Mouse (Mus musculus): ENCODE results near the gene Ilvbl. TPM values are rescaled to one million over a fixed set of nuclear protein-coding genes. Genes with fewer than 3 reads are reported as not detected.

Gene Ilvbl
- polyA plus RNA-seq, 2 experiments, result 10.0 to 10.9 TPM

DNA sequence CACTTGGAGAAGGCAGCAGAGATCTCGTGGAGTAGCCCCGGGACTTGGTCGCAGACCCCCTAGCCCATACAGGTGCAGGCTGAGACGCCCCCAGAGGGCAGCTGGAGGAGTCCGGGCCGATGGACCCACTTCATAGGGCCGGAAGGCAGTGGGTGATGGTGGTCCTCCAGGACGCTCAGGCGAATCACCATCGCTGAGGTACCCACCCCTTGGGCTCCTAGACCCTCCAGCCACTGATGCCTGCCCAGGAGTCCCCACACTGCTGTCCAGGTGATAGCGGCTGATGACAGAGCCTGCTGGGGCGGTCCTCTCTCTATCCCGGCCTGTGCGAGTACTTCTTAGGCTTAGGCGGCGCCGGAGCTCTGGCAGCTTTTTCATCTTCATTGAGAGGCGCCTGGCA, 15.1 kb downstream of the Ilvbl start:
- H3K36me3 ChIP-seq (replicated peaks; ENCODE audit: control insufficient read depth, insufficient read depth, low read depth), result no peaks in the 10 kb centered on the region
- TF ChIP-seq EP300 (IDR thresholded peaks at IDR 0.05; ENCODE audit: low read depth), result no peak
- TF ChIP-seq CTCF (IDR thresholded peaks at IDR 0.05; ENCODE audit: low read depth), result no peak
- no peak for DNase-seq (ENCODE audit: low read depth in 3 of 3, low spot score in 3 of 3)
- H3K27me3 ChIP-seq (ENCODE audit: control insufficient read depth, insufficient read depth, low read length), result peaks cover 30% of the 10 kb centered on the region
- H3K4me3 ChIP-seq (ENCODE audit: insufficient read depth in 1 of 2, low read depth in 2 of 2, low read length in 2 of 2), result no peak overlapping the region
- no peaks in the 10 kb centered on the region for H3K9me3 ChIP-seq (ENCODE audit: control insufficient read depth, low read length)
- H3K27ac ChIP-seq, result no peak overlapping the region
- no peak for ATAC-seq (ENCODE audit: insufficient read depth)
- no peak overlapping the region for H3K4me2 ChIP-seq (ENCODE audit: low read depth)
- H3K4me1 ChIP-seq (replicated peaks; ENCODE audit: control insufficient read depth in 2 of 2, insufficient read depth in 2 of 2, low read length in 1 of 2), result 0 out of 4 replicates have a peak, but pooled peaks cover 0 to 2% of the 10 kb centered on the region in 2 experiments
- no peak overlapping the region for H3K9ac ChIP-seq (replicated peaks)
- 80% methylated on average over 18 of the region's 18 CpGs for WGBS (ENCODE audit: insufficient replicate concordance)

DNA sequence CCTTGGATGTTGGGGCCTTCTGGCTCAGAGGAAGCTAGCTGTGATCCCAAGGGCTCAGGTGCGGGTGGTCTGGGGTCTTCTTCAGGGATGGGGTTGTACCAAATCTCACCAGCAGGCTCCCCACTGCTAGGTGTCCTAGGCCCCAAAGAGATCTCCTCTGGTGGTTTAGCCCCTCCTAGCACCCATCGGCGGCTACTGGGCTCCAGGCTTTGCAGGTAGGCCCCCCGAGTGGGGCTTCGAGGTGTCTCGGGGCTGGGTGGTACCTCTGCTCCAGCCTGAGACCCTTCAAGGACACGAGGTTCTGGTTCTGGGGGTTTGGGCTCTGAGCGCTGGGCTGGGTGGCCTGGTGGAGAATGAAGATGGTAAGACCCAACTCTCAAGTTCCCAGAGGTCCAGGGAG, 15.8 kb downstream of the Ilvbl start:
- Histone ChIP-seq H3K4me3 (ENCODE audit: insufficient read depth in 1 of 2, low read depth in 2 of 2, low read length in 2 of 2) (no peak overlapping the region), H3K27ac (no peak overlapping the region), H3K4me2 (ENCODE audit: low read depth) (no peak overlapping the region), H3K4me1 (replicated peaks; ENCODE audit: control insufficient read depth in 2 of 2, insufficient read depth in 2 of 2, low read length in 1 of 2) (0 out of 4 replicates have a peak, but pooled peaks cover 0 to 2% of the 10 kb centered on the region in 2 experiments), H3K9ac (replicated peaks) (no peak overlapping the region), H3K27me3 (ENCODE audit: control insufficient read depth, insufficient read depth, low read length) (peaks cover 30% of the 10 kb centered on the region), H3K9me3 (ENCODE audit: control insufficient read depth, low read length) (no peaks in the 10 kb centered on the region), H3K36me3 (replicated peaks; ENCODE audit: control insufficient read depth, insufficient read depth, low read depth) (no peaks in the 10 kb centered on the region)
- WGBS (ENCODE audit: insufficient replicate concordance), result 66% methylated on average over 8 of the region's 8 CpGs
- ATAC-seq (ENCODE audit: insufficient read depth), result no peak
- DNase-seq (ENCODE audit: low read depth in 3 of 3, low spot score in 3 of 3), result no peak
- TF ChIP-seq EP300 (IDR thresholded peaks at IDR 0.05; ENCODE audit: low read depth), result no peak
- TF ChIP-seq CTCF (IDR thresholded peaks at IDR 0.05; ENCODE audit: low read depth), result no peak

DNA sequence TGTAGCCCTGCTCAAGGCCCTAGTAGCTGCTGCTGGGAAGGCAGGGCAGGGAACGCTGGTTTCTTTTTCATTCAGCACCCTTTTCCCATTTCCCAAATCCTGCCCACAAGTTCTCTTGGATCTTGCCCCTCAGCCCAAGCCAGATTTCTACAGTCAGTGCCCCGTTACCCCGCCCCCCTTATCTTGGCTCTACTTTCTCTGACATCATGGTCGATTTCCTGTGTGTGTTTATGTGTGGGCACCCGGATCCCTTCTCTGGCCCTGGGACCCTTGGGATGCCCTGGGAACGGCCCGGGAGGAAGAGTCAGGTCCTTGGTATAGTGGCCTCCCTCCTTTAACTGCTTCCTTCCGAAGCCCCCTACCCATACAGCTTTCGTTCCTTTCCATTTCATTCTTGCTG, 16.6 kb downstream of the Ilvbl start:
- WGBS (ENCODE audit: insufficient replicate concordance), result 20% methylated on average over 9 of the region's 9 CpGs
- Histone ChIP-seq H3K9me3 (ENCODE audit: control insufficient read depth, low read length) (no peaks in the 10 kb centered on the region), H3K36me3 (replicated peaks; ENCODE audit: control insufficient read depth, insufficient read depth, low read depth) (no peaks in the 10 kb centered on the region), H3K4me2 (ENCODE audit: low read depth) (peak overlapping the region; percentile 42; the same call in 1 of the 2 replicates), H3K9ac (replicated peaks) (no peak overlapping the region), H3K4me3 (ENCODE audit: insufficient read depth in 1 of 2, low read depth in 2 of 2, low read length in 2 of 2) (peak overlapping the region; percentile 22 to 43; a peak in 3 of 4 replicates), H3K4me1 (replicated peaks; ENCODE audit: control insufficient read depth in 2 of 2, insufficient read depth in 2 of 2, low read length in 1 of 2) (0 out of 4 replicates have a peak, but pooled peaks cover 0 to 2% of the 10 kb centered on the region in 2 experiments), H3K27ac (no peak overlapping the region), H3K27me3 (ENCODE audit: control insufficient read depth, insufficient read depth, low read length) (peaks cover 30% of the 10 kb centered on the region)
- ATAC-seq (ENCODE audit: insufficient read depth) (no peak), DNase-seq (ENCODE audit: low read depth in 3 of 3, low spot score in 3 of 3) (no peak)
- TF ChIP-seq CTCF (IDR thresholded peaks at IDR 0.05; ENCODE audit: low read depth) (no peak), EP300 (IDR thresholded peaks at IDR 0.05; ENCODE audit: low read depth) (no peak)

DNA sequence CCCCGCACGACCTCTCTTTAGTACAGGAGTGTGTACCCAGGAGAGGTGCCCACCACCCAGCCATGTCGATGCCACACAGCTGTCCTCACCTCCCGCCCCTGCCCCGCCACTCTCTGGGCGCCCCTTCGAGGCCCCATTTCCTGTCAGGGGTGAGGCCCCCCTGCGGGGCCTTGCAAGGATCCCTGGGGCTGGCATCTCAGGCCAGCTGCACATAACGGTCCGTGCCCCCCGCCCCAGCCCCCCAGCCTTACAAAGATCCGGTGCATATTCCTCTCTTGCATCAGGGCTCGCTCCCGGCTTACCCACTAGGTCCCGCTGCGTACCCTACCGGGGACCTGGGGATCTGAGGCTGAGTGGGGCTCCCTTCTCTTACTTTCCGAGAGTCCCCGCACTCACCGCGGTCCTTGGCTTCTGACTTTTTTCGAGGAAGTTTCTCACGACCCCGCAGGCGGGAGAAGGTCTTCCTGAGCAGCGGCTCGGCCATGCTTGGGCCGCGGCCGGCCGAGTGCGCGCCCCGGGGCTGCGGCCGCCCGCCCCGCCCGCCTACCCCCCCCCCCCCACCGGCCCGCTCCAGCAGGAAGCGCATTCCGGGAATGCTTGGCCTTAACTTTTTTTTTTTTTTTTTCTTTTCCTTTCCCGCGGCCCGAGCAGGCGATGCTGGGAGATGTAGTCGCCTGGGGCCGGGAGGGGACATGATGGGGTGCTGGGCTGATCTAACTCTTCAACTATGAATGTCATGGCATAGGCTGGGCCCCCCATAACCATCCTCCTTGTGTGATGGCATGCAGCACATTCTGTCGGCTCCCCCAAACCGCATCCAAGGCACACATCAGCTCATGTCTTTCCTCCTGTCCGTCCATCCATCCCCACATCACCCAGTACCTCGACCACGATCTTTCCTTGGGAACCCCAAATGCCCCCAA, 17.5 kb downstream of the Ilvbl start, which contains the start of gene Syde1:
Gene Syde1, minus strand, starts transcription at position 559 of the 923 bp plus-strand sequence.
- WGBS (ENCODE audit: insufficient replicate concordance), result 4% methylated on average over 45 of the region's 54 CpGs

DNA sequence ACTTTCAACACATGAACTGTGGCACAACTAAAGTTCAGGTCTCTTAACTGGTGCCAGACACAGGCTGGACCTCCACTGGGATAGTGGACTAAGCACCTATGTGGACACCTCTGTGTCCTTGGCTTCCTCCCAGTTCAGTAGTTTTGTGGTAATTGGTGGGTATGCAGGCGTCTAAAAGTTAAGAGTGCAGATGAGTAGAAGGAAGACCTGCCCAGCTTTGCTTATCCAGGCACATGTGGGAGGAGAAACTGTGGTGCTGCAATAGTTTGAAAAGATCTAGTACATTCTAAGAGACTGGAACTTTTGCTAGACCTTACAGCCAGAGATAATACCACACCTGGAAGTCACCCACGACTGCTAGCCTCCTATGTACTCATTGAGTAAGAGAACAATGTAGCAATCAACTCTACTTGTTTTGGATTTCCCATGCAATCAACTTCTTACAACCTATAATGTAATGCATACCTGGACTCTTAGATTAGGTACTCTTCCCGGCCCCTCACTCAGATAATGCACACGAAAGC, 18.8 kb downstream of the Ilvbl start:
- H3K4me1 ChIP-seq (replicated peaks; ENCODE audit: control insufficient read depth in 2 of 2, insufficient read depth in 2 of 2, low read length in 1 of 2), result 0 out of 4 replicates have a peak, but pooled peaks cover 0 to 2% of the 10 kb centered on the region in 2 experiments
- H3K9ac ChIP-seq (replicated peaks), result no peak overlapping the region
- H3K9me3 ChIP-seq (ENCODE audit: control insufficient read depth, low read length), result no peaks in the 10 kb centered on the region
- no peak overlapping the region for H3K27ac ChIP-seq
- H3K4me2 ChIP-seq (ENCODE audit: low read depth), result no peak overlapping the region
- no peak overlapping the region for H3K4me3 ChIP-seq (ENCODE audit: insufficient read depth in 1 of 2, low read depth in 2 of 2, low read length in 2 of 2)
- DNase-seq (ENCODE audit: low read depth in 3 of 3, low spot score in 3 of 3) (no peak), ATAC-seq (ENCODE audit: insufficient read depth) (no peak)
- no peaks in the 10 kb centered on the region for H3K36me3 ChIP-seq (replicated peaks; ENCODE audit: control insufficient read depth, insufficient read depth, low read depth)
- peaks cover 30% of the 10 kb centered on the region for H3K27me3 ChIP-seq (ENCODE audit: control insufficient read depth, insufficient read depth, low read length)
- WGBS (ENCODE audit: insufficient replicate concordance), result 43% methylated on average over 4 of the region's 4 CpGs
- no peak for TF ChIP-seq EP300 (IDR thresholded peaks at IDR 0.05; ENCODE audit: low read depth)
- no peak for TF ChIP-seq CTCF (IDR thresholded peaks at IDR 0.05; ENCODE audit: low read depth)

More for the DNA sequence above, 17.5 kb downstream of the Ilvbl start, which contains the start of gene Syde1:
- Histone ChIP-seq H3K36me3 (replicated peaks; ENCODE audit: control insufficient read depth, insufficient read depth, low read depth) (no peaks in the 10 kb centered on the region), H3K27ac (no peak within 1 kb of the TSS), H3K27me3 (ENCODE audit: control insufficient read depth, insufficient read depth, low read length) (peaks cover 30% of the 10 kb centered on the region), H3K4me1 (replicated peaks; ENCODE audit: control insufficient read depth in 2 of 2, insufficient read depth in 2 of 2, low read length in 1 of 2) (0 out of 4 replicates have a peak, but pooled peaks cover 0 to 2% of the 10 kb centered on the region in 2 experiments), H3K9ac (replicated peaks) (no peak within 1 kb of the TSS), H3K9me3 (ENCODE audit: control insufficient read depth, low read length) (no peaks in the 10 kb centered on the region), H3K4me2 (ENCODE audit: low read depth) (peak within 1 kb of the TSS; percentile 42), H3K4me3 (ENCODE audit: insufficient read depth in 1 of 2, low read depth in 2 of 2, low read length in 2 of 2) (peak within 1 kb of the TSS; percentile 43 to 60)
- no peak; the same call in 1 of the 2 replicates for ATAC-seq (ENCODE audit: insufficient read depth)
- TF ChIP-seq CTCF (IDR thresholded peaks at IDR 0.05; ENCODE audit: low read depth) (no peak), EP300 (IDR thresholded peaks at IDR 0.05; ENCODE audit: low read depth) (no peak)
- DNase-seq (ENCODE audit: low read depth in 3 of 3, low spot score in 3 of 3), result no peak

Data from liver, embryonic 14.5 days (tissue).